Mouse (Mus musculus) brain, embryonic 14.5 days (tissue): ENCODE data around the gene Cables2.

Experiments used
- CTCF ChIP-seq: fragments of 200-500 bp; IDR thresholded peaks from 2 replicates; pipeline ENCODE4 v1.5.1; 2012; ENCODE audit warnings: inconsistent platforms, mild to moderate bottlenecking, moderate library complexity, borderline replicate concordance; ENCODE audit not compliant: insufficient read depth, insufficient read length; ENCODE audit errors: extremely low read depth
- POLR2A ChIP-seq: fragments of 200-500 bp; IDR thresholded peaks from 2 replicates; pipeline ENCODE4 v1.6.1; 2012; ENCODE audit warnings: mild to moderate bottlenecking, inconsistent platforms, borderline replicate concordance; ENCODE audit not compliant: poor library complexity, insufficient read depth, insufficient read length, severe bottlenecking; ENCODE audit errors: extremely low read depth

DNA sequence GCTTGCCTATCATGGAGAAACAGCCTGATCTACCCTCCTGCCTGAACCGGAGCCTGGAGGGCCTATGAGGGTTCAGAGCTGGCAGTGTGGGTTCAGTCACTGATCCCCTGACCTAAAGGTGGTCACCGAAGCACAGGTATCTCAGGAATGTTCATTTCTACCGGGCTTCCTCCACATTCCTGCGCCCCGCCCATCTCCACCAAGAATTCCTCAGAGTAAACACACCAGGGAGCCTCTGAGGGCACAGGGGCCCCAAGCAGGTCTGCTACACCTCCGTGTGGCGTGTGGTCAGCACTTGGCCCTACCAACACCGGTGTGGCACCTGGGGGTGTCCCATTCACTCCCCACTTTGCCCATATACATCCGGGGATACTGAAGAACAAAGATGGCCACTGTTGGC, 53.1 kb downstream of the Cables2 start:
- TF ChIP-seq POLR2A (no peak), CTCF (no peak)
